Mouse (Mus musculus): ENCODE measurements around the gene B4gat1.
A peak's percentile ranks its signal among the peaks of the same experiment; 100 is the strongest.
"Not testable (repeated sequence)": the region's sequence is repeated elsewhere in the genome, so short reads cannot be mapped to it uniquely, and the experiment has no call there.

The B4gat1 gene

GRCm38 (mm10) chr19:5086533-5086932, 47.9 kb downstream of the B4gat1 start:
- not testable (repeated sequence) for DNase-seq

GRCm38 (mm10) chr19:5087884-5088728, 49.5 kb downstream of the B4gat1 start, which contains the start of gene Yif1a:
Yif1a (plus strand) TSS chr19:5088538.
- DNase-seq, result peak; percentile 97 to 99

GRCm38 (mm10) chr19:5089324-5089723, 50.7 kb downstream of the B4gat1 start:
- DNase-seq, result no peak
